Mouse (Mus musculus) R1 (cell line): Measurements from ENCODE around the gene Scnn1a.

Source experiments
- DNase-seq: peaks from one replicate; pipeline ENCODE4 v3.0.0-alpha.2; 2018; ENCODE audit warnings: low read depth, low spot score

The Scnn1a gene

DNA sequence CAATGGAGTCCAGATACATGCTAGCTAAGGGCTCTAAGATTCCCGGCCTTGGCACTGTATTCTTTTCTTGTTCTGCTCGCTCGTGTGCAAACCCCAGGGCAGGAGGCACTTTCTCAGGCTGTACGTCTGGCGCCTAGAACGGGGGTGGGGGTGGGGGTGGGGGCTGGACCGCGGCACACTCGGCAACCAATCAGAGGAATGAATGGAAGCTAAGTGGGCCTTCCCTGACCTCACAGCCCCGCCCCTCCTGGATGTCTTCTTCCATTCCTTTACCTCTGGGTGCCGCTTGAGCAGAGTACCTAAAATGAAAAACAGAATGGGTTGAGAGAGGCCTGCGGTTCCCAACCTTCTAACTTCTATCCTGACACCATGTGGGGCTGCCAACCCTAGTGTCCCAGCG, 11.5 kb upstream of the Scnn1a start:
- peak; percentile 88 for DNase-seq

DNA sequence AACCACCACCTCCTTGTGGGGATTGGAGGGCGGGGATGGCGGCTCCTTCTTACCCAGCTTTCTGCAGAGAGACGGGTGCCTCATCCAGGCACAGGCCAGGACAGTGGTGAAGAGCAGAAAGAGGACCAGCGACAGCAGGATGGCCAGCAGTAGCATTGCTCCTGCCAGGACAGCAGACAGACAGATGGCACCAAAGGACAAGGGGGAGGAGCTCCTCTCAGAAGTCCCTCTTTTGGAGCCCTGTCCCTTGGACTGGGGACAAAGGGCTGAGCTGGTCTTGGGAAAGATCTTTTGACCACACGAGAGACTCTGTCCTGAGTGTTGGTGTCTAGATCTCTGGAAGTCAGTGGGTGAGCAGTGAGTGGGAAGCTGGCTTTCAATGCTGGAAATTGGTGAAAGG, 11.1 kb upstream of the Scnn1a start:
- no peak for DNase-seq

- no peak for DNase-seq
These were observed 8.3 kb upstream of the Scnn1a start for GRCm38 (mm10) chr6:125312171-125312570.

DNA sequence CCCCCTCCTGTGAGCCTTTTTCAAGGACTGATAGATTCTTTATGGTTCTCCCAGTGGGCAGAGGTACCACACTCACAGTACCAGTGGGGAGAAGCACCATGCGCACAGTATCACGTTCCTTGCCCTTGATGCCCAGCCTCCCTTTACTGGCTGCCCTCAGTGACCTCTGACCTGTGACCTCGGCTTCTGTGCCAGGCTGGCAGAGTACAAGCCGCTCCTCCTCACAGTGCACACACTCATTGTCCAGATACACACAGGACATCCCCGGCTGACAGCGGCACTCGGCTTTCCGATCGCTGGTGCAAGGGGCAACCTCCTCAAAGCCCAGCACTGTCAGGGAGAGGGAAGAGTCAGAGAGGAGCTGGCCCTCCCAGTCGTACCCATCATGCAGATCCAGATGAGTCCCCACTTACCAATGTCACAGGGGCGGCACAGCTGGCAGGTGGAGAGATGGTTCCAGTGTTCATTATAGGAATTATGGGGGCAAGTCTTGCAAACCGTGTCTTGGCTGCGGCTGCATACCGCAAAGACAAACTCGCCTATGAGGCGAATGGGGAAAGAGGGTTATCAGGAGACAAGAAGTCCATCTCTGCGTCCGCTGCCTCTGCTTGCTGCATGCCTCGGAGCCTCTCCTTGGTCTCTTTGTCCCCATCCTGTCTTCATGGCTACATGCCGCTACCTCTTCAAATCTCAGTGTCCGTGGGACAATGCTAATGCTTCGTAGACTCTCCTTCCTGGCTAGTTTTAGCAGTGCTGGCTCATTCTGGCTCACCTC, 7.7 kb upstream of the Scnn1a start:
- no peak for DNase-seq

- peak; percentile 48 for DNase-seq
These were observed 6.8 kb upstream of the Scnn1a start, which contains the start of gene Ltbr for GRCm38 (mm10) chr6:125313546-125314230. Ltbr (minus strand) TSS chr6:125313885.

GRCm38 (mm10) chr6:125314231-125314563, 6.3 kb upstream of the Scnn1a start:
- no peak for DNase-seq

- DNase-seq, result no peak
These were observed 5.7 kb upstream of the Scnn1a start for GRCm38 (mm10) chr6:125314746-125315145.

- DNase-seq, result no peak
These were observed 3.4 kb upstream of the Scnn1a start for GRCm38 (mm10) chr6:125317077-125317476.

DNA sequence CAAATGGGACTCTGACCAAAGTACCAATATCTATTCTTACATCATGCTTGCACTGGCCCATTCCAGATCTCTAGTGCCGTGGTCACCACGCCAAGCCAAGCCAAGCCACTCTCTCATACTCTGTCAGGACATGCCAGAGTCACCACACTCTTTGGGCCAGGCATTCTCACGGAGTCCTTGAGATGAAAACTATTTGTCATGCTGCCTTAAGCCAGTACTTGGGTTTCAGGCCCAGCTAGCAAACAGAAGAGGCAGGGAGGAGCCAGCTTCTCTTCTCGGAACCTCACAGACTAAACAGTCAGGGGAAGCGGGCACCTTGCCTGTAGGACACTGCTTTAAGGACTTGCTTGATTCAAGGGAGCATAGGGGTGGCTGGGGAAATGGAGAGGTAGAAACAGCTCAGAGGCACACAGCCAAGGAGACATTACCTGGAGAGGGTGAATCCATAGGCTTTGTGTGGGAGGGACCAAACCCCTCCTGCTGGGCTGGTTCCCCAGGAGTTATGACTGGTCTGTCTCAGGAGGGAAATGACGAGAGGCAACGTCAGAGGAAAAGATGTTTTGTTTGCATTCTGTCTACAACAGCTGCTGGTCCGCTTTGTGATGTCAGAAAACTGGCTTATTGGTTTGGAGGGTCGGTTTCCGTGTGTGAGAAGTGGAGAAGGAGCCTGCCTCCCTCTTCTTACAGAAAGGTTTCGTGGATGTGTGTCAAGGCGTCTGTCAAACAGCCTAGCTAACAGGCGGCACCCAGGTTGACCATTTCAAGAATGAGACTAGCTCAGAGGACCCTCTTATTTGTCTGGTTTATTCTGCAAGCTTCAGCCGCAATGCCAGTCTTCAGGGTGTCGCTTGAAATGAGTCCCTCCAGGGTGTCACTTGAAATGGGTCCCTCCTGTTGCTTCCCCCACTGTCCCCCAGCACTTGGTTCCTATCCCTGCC, 1.2 kb upstream of the Scnn1a start:
- DNase-seq, result no peak

DNA sequence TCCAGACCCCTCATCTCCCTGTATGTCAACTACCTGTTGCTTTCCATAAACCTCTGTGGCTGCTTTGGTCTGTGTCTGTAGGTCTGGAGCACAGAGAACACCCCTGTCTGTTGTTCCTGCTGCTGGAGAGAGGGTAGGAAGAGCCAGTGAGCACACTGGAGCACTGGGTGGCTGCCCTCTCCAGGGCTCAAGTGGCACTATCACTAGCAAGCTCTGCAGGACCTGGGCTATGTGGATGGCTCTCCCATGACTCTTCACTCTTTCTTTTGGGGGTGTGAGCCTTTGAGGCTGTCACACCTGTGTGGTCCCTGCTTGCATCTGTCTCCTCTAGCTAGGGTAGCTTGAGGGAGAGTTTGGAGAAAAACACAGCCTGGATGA, 551 bp upstream of the Scnn1a start:
- DNase-seq, result no peak

DNA sequence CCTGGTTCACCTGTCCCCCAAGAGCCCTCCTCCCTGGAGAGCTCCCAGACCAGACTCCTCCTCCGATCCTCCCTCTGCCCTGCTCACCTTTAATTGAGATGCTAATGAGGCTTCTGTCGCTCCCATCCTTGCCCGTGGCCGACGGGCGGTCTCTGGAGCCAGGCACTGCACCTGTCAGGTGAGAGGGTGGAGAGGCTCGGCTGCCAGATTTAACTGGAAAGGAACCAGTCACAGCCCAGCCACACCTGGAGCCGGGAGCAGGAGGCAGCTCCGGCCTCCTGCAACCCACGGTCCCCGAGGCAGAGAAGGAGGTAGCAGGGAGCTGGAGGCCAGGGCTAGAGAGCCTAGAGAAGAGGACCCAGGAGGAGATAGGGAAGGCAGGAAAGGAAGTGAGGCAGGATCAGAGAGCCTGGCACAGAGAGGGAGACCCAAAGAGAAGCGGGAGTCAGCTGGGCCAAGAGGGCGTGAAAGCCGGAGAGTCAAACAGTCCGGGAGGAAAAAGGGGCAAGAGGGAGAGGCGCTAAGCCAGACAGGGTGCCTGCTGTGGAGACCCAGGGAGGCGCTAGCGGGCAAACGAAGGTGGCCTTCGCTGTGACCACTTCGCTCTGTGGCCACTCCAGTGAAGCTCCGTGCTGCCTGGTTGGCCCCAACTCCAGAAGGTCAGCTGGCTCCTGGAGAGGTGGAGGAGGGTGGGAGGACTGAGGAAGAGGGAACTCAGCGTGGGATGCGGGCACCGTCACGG, 826 bp downstream of the Scnn1a start:
- DNase-seq, result no peak

DNA sequence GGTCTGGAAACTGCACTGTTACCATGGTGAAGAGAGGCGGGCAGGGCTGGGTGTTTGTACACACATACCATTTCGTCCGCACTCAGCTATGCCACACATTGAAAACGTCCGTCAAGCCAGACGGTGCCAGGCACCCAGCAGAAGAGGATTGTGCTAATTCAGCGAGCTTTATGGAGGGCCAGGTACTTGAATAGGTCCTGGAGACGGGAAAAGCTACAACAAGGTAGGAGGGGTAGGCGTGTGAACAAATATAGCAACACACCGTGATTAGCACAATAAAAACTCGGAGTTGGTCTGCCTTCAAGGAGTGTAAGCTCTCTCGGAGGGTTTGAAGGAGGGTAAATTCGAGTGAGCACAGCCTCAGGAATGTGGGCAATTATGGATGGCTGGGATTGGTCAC, 2.3 kb downstream of the Scnn1a start:
- DNase-seq, result no peak

DNA sequence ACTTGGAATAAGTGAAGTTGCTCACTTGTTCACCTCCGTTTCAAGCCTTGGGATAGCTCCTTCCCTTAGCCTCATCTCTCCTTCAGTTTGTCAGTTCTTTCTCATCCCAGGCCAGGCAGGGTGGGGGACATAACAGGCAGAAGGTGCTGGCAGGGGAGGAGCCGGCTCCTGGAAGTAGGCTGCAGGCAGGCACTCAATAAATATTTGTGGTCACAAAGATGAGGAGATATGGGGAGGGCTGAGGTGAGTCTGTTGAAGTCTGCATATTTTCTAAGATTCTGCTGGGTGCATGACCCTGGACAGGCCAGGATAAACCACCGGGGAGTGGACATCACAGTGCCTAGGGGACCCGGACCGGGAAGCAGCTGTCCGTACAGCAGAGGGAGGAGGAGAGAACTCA, 3.1 kb downstream of the Scnn1a start:
- DNase-seq, result no peak

- no peak for DNase-seq
These were observed 4.9 kb downstream of the Scnn1a start for GRCm38 (mm10) chr6:125325337-125325736.

DNA sequence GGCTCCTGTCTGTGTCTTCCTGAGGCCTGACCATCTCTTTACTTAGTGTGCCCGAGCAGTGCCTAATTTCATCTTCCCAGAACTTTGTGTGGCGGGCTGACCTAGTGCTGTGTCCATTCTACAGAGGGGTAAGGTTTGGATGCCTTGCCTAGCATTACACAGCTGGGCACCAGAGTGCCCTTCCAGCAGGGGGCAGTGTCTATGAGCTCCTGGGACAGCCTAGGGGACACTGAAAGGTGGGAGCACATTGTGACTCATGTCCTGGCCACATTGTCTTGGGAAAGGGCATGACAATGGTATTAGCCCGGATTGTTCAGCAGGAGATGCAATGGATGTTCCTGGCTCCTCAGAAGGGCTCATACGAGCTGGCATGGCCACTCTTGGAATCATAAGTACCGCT, 7.8 kb downstream of the Scnn1a start:
- DNase-seq, result peak; percentile 40

DNA sequence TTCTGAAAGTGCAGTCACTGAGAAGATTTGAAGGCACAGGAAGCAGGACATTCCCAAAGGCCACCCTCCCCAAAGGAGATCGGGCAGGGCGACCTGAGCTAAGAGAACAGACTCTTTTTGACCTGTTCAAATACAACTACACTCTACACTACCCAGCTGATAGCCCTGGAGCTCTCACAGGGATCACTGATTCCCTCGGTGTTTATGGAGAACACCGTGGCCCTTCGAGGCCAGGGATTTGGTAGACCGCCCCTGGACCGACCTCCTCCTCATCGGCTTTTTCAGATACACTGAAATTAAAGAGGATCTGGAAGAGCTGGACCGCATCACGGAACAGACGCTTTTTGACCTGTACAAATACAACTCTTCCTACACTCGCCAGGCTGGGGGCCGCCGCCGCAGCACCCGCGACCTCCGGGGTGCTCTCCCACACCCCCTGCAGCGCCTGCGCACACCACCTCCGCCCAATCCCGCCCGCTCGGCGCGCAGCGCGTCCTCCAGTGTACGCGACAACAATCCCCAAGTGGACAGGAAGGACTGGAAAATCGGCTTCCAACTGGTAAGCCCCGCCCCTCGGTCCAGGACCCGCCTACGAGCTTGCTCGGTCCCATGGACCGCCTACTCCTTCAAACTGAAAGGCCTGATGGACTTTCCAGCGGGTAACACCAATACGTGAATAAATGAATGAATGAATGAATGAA, 10.3 kb downstream of the Scnn1a start:
- DNase-seq, result peak; percentile 73

DNA sequence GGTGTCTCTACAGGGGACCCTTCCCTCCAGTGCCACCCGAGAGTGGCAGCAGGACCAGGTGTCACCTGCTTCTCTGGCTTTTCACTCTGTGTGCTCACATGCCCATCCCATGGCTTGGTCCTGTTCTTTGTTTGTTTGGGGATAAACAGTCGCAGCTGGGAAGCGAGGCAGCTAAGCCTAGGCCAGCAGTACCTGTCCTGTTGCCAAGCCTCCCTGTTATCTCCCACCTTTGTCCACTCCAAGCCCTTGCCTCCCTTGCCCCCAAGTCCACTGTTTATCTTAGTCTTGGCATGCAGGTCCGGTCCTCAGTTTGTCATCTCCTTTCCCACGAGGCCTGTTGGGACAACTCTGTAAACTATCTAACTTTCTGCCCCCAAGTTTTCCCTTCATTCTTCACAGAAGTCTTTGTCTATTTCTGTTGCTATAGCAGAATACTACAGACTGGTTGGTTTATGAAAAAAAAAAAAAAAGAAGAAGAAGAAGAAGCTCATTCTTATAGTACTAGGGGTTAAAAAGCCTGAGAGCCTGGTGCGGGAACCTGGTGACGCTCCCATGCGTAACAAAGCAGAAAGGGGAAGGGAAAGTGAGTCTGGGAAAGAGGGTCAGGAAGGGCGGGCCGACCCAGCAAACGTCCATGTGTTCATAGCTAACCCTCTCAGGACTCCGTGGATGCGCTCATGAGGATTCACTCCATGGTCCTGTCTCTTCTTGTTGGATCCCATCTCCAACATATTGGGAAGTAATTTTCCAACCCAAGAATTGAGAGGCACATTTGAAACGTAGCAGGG, 12.8 kb downstream of the Scnn1a start:
- DNase-seq, result no peak

GRCm38 (mm10) chr6:125334356-125334755, 13.9 kb downstream of the Scnn1a start:
- DNase-seq, result no peak

GRCm38 (mm10) chr6:125338791-125339660, 18.6 kb downstream of the Scnn1a start:
- no peak for DNase-seq
